Mouse (Mus musculus): ENCODE results near the gene Erg. TPM values are rescaled to one million over a fixed set of nuclear protein-coding genes. Genes with fewer than 3 reads are reported as not detected.

The Erg gene
- polyA plus RNA-seq, 1 experiment from 2014 or later: 1.4 TPM

DNA sequence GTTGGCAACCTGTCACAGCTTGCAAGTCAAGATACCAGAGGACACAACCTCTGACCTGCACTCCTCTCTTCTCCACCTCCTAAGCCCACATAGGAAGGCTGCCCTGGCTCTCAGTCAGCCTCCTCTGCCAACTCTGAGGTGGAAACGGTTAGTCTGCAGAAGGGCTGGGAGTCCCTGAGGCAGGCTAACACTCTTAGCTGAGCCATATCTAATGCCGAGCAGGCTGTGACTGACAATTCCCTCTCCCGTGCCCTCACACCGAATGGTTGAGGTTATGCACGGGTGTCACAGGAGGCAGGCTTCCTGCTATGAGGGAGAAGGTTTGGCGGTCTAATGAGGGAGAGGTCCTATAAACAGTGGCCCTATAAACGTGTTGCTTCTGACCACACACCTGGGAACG is 232.6 kb downstream of the Erg start:
- Histone ChIP-seq H3K4me3 (ENCODE audit: low read depth, low read length) (no peak overlapping the region), H3K27ac (ENCODE audit: low read length) (no peak overlapping the region), H3K4me2 (ENCODE audit: low read length) (no peak overlapping the region), H3K9me3 (replicated peaks; ENCODE audit: control insufficient read depth, low read length, poor library complexity, severe bottlenecking) (no peaks in the 10 kb centered on the region), H3K9ac (ENCODE audit: low read depth, low read length) (no peak overlapping the region), H3K36me3 (ENCODE audit: control insufficient read depth, insufficient read depth, low read length) (no peaks in the 10 kb centered on the region), H3K27me3 (ENCODE audit: control insufficient read depth, insufficient read depth, low read depth, low read length) (no peaks in the 10 kb centered on the region), H3K4me1 (ENCODE audit: control insufficient read depth, insufficient read depth, low read length) (no peaks in the 10 kb centered on the region; the same call in 1 of the 2 replicates)
- WGBS: 75% methylated on average over 8 of the region's 8 CpGs
- ATAC-seq: no peak

DNA sequence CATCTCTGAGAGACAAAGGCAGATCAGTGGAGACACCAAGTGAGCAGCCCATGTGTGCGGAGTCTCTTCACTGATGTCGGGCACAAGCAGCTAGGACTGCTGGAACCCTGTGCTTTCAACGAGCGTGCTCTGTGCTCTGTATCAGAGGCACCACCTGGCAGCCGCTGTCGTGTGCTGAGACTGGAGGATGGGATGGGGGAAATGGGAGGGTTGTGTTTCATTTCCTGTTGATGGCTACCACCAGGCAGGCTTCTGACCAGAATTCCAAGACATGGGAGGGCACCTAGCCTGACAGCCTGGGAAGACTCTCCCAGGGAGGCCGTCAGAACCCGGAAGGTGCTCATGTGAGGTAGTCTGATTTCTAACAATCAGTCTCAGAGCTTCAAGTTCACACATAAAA is 234.1 kb downstream of the Erg start:
- no peaks in the 10 kb centered on the region; the same call in 1 of the 2 replicates for H3K27me3 ChIP-seq (ENCODE audit: control insufficient read depth, insufficient read depth, low read depth, low read length)
- no peak overlapping the region for H3K27ac ChIP-seq (ENCODE audit: low read length)
- no peaks in the 10 kb centered on the region for H3K9me3 ChIP-seq (replicated peaks; ENCODE audit: control insufficient read depth, low read length, poor library complexity, severe bottlenecking)
- no peak overlapping the region for H3K4me2 ChIP-seq (ENCODE audit: low read length)
- no peaks in the 10 kb centered on the region for H3K36me3 ChIP-seq (ENCODE audit: control insufficient read depth, insufficient read depth, low read length)
- WGBS: 58% methylated on average over 8 of the region's 8 CpGs
- no peak overlapping the region for H3K4me3 ChIP-seq (ENCODE audit: low read depth, low read length)
- H3K9ac ChIP-seq (ENCODE audit: low read depth, low read length): no peak overlapping the region
- ATAC-seq: no peak
- no peaks in the 10 kb centered on the region; the same call in 1 of the 2 replicates for H3K4me1 ChIP-seq (ENCODE audit: control insufficient read depth, insufficient read depth, low read length)

DNA sequence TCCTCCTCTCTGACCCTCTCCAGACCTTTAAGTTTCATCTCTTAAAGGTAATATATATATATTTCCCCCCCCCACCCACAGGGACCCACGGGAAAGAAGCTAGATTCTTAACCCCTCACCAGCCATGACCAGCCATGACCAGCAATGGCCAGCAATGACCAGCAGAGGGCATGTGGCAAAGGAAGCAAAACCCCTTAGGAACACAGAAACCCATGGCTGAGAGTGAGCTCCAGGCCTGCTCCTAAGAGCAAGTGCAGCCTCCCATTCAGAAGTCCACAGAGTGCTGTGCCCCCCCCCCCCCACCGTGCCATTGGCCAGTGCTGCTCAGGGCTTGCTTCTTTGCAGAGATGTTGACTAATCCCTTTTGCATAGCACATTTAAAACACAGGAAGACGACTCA is 235.9 kb downstream of the Erg start:
- 28% methylated on average over 3 of the region's 3 CpGs for WGBS
- Histone ChIP-seq H3K27me3 (ENCODE audit: control insufficient read depth, insufficient read depth, low read depth, low read length) (no peaks in the 10 kb centered on the region; the same call in 1 of the 2 replicates), H3K4me2 (ENCODE audit: low read length) (no peak overlapping the region), H3K4me1 (ENCODE audit: control insufficient read depth, insufficient read depth, low read length) (peaks cover 3% of the 10 kb centered on the region), H3K9ac (ENCODE audit: low read depth, low read length) (0 out of 2 replicates have a peak overlapping the region, but pooled peaks have one; percentile 10), H3K9me3 (replicated peaks; ENCODE audit: control insufficient read depth, low read length, poor library complexity, severe bottlenecking) (no peaks in the 10 kb centered on the region), H3K27ac (ENCODE audit: low read length) (no peak overlapping the region), H3K4me3 (ENCODE audit: low read depth, low read length) (no peak overlapping the region), H3K36me3 (ENCODE audit: control insufficient read depth, insufficient read depth, low read length) (no peaks in the 10 kb centered on the region)
- ATAC-seq: no peak

DNA sequence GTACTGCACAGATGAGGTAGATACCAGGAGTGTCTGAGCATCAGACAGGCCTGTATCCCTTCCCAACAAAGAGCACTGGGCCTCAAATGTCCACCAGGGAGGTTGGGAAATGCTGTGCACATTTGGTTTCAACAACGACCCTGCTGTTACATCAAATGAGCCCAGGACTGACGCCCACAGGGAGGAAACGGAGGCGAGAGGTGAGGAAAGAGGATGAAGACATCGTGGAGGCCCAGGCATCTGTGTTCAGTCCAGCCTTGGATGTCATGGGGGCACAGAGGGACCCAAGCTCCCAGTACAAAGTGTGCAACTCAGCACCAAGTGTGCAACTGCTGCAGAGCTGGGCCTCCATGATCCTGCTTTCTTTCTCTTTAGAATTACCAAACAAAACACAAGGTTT is 236.6 kb downstream of the Erg start:
- Histone ChIP-seq H3K27ac (ENCODE audit: low read length) (no peak overlapping the region), H3K4me2 (ENCODE audit: low read length) (no peak overlapping the region), H3K27me3 (ENCODE audit: control insufficient read depth, insufficient read depth, low read depth, low read length) (no peaks in the 10 kb centered on the region; the same call in 1 of the 2 replicates), H3K36me3 (ENCODE audit: control insufficient read depth, insufficient read depth, low read length) (no peaks in the 10 kb centered on the region), H3K4me3 (ENCODE audit: low read depth, low read length) (no peak overlapping the region), H3K9ac (ENCODE audit: low read depth, low read length) (no peak overlapping the region), H3K4me1 (ENCODE audit: control insufficient read depth, insufficient read depth, low read length) (peaks cover 3% of the 10 kb centered on the region), H3K9me3 (replicated peaks; ENCODE audit: control insufficient read depth, low read length, poor library complexity, severe bottlenecking) (no peaks in the 10 kb centered on the region)
- 86% methylated on average over 5 of the region's 5 CpGs for WGBS
- no peak for ATAC-seq

DNA sequence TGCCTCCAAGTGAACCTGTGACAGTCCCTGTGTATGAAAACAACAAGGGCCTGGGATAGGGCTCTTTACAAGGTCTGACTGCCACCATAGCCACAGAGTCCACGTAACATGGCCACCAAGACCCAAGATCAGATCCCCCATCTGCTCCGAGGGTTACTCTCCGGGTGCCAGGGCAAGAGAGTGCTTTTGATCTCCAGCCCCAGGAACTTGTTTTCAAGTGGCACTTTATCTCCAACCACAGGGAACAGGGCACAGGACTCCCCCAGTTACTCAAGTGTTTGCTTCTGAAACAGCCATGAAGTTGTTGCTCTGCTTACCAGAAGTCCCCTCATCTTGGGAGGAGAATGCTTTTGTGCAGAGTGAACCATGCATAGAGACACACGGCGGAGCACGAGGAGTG is 237.0 kb downstream of the Erg start:
- no peak overlapping the region for H3K9ac ChIP-seq (ENCODE audit: low read depth, low read length)
- H3K9me3 ChIP-seq (replicated peaks; ENCODE audit: control insufficient read depth, low read length, poor library complexity, severe bottlenecking): no peaks in the 10 kb centered on the region
- H3K4me3 ChIP-seq (ENCODE audit: low read depth, low read length): no peak overlapping the region
- H3K4me2 ChIP-seq (ENCODE audit: low read length): no peak overlapping the region
- H3K27me3 ChIP-seq (ENCODE audit: control insufficient read depth, insufficient read depth, low read depth, low read length): no peaks in the 10 kb centered on the region; the same call in 1 of the 2 replicates
- H3K27ac ChIP-seq (ENCODE audit: low read length): no peak overlapping the region
- H3K36me3 ChIP-seq (ENCODE audit: control insufficient read depth, insufficient read depth, low read length): no peaks in the 10 kb centered on the region
- WGBS: 91% methylated on average over 6 of the region's 6 CpGs
- H3K4me1 ChIP-seq (ENCODE audit: control insufficient read depth, insufficient read depth, low read length): peaks cover 3% of the 10 kb centered on the region
- ATAC-seq: no peak

DNA sequence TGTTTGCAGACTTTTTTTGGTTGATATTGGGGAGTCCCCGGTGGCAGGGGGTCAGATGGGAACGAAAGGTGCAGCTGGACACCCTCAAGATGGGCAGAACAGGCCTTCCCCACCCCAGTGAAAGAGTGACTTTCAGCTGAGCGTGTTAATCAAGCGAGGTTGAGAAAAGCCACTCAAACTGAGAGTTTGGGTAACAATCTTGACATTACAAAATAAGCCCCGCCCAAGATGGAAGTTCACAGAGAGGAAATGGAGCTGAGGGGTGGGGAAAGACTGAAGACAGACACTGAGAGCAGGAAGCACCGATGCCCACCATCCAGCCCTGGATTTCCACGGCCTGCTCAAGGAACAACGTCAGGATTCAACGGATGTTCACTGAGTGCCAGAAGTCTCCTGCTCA is 237.8 kb downstream of the Erg start:
- H3K4me3 ChIP-seq (ENCODE audit: low read depth, low read length): no peak overlapping the region
- no peaks in the 10 kb centered on the region for H3K9me3 ChIP-seq (replicated peaks; ENCODE audit: control insufficient read depth, low read length, poor library complexity, severe bottlenecking)
- 89% methylated on average over 9 of the region's 9 CpGs for WGBS
- H3K36me3 ChIP-seq (ENCODE audit: control insufficient read depth, insufficient read depth, low read length): no peaks in the 10 kb centered on the region
- no peak overlapping the region for H3K27ac ChIP-seq (ENCODE audit: low read length)
- H3K27me3 ChIP-seq (ENCODE audit: control insufficient read depth, insufficient read depth, low read depth, low read length): no peaks in the 10 kb centered on the region; the same call in 1 of the 2 replicates
- H3K4me1 ChIP-seq (ENCODE audit: control insufficient read depth, insufficient read depth, low read length): peaks cover 3% of the 10 kb centered on the region
- no peak overlapping the region for H3K4me2 ChIP-seq (ENCODE audit: low read length)
- no peak overlapping the region for H3K9ac ChIP-seq (ENCODE audit: low read depth, low read length)
- no peak for ATAC-seq

DNA sequence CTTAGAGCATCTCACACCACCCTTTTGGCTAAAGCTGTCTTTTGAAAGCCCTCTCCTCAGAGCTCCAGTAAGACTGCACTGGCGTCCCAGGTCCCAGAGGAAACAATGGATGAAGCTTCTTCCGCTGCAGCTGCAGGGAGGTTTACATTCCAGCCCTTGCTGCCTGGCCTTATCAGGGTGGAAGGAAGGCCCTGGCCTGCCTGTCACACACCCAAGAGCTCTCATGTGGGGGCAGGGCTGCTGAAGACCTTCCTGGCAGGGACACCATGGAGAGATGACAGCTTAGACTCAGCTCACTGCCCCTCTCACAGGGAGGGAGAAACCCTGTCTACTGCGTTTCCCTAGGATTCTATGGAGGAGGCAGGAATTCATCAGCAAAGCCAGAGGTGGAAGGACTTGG is 239.2 kb downstream of the Erg start:
- no peak overlapping the region for H3K27ac ChIP-seq (ENCODE audit: low read length)
- 11% methylated on average over 3 of the region's 3 CpGs for WGBS
- no peaks in the 10 kb centered on the region; the same call in 1 of the 2 replicates for H3K27me3 ChIP-seq (ENCODE audit: control insufficient read depth, insufficient read depth, low read depth, low read length)
- no peaks in the 10 kb centered on the region for H3K9me3 ChIP-seq (replicated peaks; ENCODE audit: control insufficient read depth, low read length, poor library complexity, severe bottlenecking)
- no peak overlapping the region for H3K4me3 ChIP-seq (ENCODE audit: low read depth, low read length)
- H3K36me3 ChIP-seq (ENCODE audit: control insufficient read depth, insufficient read depth, low read length): no peaks in the 10 kb centered on the region
- H3K9ac ChIP-seq (ENCODE audit: low read depth, low read length): peak overlapping the region; percentile 10; the same call in 1 of the 2 replicates
- peaks cover 3% of the 10 kb centered on the region for H3K4me1 ChIP-seq (ENCODE audit: control insufficient read depth, insufficient read depth, low read length)
- no peak overlapping the region for H3K4me2 ChIP-seq (ENCODE audit: low read length)
- ATAC-seq: no peak

DNA sequence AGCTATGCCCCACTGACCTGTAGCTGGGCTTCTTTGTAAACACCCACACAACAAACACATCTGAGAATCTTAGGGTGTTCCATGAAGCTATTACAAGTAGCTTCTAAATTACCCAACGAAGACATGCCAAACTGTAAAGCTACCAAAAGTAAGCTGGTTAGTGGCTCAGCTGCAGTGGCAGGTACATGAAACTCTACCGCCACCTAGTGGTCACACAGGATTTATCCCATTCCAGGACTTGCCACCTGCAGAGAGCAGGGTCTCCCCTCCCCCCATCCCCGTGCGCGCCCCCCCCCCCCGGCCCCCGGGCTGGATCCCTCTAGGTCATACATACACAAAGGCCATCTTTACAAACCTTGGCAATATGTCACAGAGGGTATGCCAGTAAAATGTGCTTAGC is 240.5 kb downstream of the Erg start:
- Histone ChIP-seq H3K27ac (ENCODE audit: low read length) (no peak overlapping the region), H3K9me3 (replicated peaks; ENCODE audit: control insufficient read depth, low read length, poor library complexity, severe bottlenecking) (no peaks in the 10 kb centered on the region), H3K9ac (ENCODE audit: low read depth, low read length) (no peak overlapping the region), H3K27me3 (ENCODE audit: control insufficient read depth, insufficient read depth, low read depth, low read length) (no peaks in the 10 kb centered on the region; the same call in 1 of the 2 replicates), H3K4me3 (ENCODE audit: low read depth, low read length) (no peak overlapping the region), H3K4me1 (ENCODE audit: control insufficient read depth, insufficient read depth, low read length) (peaks cover 10% of the 10 kb centered on the region), H3K4me2 (ENCODE audit: low read length) (no peak overlapping the region), H3K36me3 (ENCODE audit: control insufficient read depth, insufficient read depth, low read length) (no peaks in the 10 kb centered on the region)
- ATAC-seq: no peak
- WGBS: 5% methylated on average over 4 of the region's 7 CpGs

DNA sequence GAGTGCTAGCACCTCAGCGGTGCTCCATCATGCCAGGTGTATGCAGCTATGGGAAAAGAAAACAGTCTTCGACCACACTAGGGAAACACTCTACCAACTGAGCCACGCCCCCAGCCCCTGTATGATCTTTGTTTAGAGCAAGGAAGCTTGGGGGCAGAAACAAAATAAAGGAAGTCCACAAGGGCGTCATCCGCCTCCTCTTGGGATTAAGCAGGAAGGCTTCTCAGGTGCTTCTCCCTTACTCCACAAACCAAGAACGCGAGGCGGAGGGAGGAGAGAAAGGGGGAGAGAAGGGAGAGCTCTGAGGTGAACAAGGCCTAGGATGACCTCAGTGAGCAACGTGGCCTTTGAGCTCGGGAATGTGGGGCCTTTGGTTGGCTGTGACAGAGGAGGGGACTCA is 241.4 kb downstream of the Erg start:
- WGBS: 72% methylated on average over 10 of the region's 10 CpGs
- Histone ChIP-seq H3K4me2 (ENCODE audit: low read length) (no peak overlapping the region), H3K9ac (ENCODE audit: low read depth, low read length) (no peak overlapping the region), H3K27ac (ENCODE audit: low read length) (no peak overlapping the region), H3K27me3 (ENCODE audit: control insufficient read depth, insufficient read depth, low read depth, low read length) (peaks cover 2% of the 10 kb centered on the region), H3K36me3 (ENCODE audit: control insufficient read depth, insufficient read depth, low read length) (no peaks in the 10 kb centered on the region), H3K9me3 (replicated peaks; ENCODE audit: control insufficient read depth, low read length, poor library complexity, severe bottlenecking) (no peaks in the 10 kb centered on the region), H3K4me3 (ENCODE audit: low read depth, low read length) (no peak overlapping the region), H3K4me1 (ENCODE audit: control insufficient read depth, insufficient read depth, low read length) (peaks cover 10% of the 10 kb centered on the region)
- no peak for ATAC-seq
